Mouse (Mus musculus): ENCODE results near the gene Gpr63. TPM values are rescaled to one million over a fixed set of nuclear protein-coding genes. Genes with fewer than 3 reads are reported as not detected.

The Gpr63 gene
- total RNA-seq (2023): not detected

DNA sequence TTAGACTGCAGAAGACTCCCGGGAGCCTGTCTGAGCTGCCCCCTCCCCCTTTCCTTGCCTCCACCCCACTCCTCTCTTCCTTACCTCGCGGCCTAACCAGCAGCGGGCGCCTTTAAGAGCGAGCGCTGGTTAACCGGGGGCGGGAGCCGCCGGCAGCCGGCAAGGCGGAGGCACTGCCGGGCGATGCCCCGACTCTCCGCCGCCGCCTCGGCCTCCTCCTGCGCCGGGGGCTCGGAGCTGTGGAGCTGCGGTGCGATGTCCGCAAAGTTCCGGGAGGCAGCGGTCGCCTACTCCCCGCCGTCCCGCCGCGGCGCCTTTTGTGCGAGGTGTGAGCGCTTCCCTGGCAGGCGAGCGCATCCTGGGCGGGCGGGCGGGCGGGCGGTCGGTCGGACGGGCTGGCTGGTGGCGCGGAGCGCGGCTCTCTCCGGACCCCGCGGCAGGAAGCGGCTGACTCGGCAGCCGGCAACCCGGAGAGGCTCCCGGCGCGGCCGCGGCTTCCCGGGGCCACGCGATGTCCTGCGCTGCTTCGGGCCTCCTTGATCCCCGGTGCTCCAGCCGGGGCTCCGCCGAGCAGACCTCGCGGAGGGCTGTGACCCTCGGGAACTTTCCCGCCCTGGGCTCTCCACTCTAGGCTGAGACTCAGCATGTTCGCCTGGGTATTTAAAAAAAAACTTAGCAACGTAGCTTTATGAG, at the start of gene Gpr63:
Gene Gpr63 (plus strand): TSS at position 109 of the 693 bp plus-strand sequence.

Other genes with a start within 250 kb of the Gpr63 start
- not detected for gene Klhl32, start 115.3 kb upstream of the Gpr63 start, total RNA-seq (2023)
- gene Ndufaf4, start 68.3 kb upstream of the Gpr63 start, total RNA-seq (2023): 16.4 TPM